Mouse (Mus musculus): Measurements from ENCODE around the gene Ctsk.
A peak's percentile ranks its signal among the peaks of the same experiment; 100 is the strongest.

Ctsk gene

GRCm38 (mm10) chr3:95499024-95499423 is at the start of gene Ctsk:
Gene Ctsk, plus strand, starts transcription at chr3:95499256.
- DNase-seq (ENCODE audit: low spot score in 2 of 2) = no peak

GRCm38 (mm10) chr3:95450408-95450807 is 48.6 kb upstream of the Ctsk start:
- peak in 1 of 2 experiments; percentile 28 for DNase-seq (ENCODE audit: low spot score in 2 of 2)

GRCm38 (mm10) chr3:95450915-95451314 is 48.1 kb upstream of the Ctsk start:
- no peak for DNase-seq (ENCODE audit: low spot score in 2 of 2)

- DNase-seq (ENCODE audit: low spot score in 2 of 2) = no peak
Measured at GRCm38 (mm10) chr3:95456367-95456766, 42.7 kb upstream of the Ctsk start.

GRCm38 (mm10) chr3:95457758-95458157 is 41.3 kb upstream of the Ctsk start:
- no peak for DNase-seq (ENCODE audit: low spot score in 2 of 2)

GRCm38 (mm10) chr3:95459381-95459780 is 39.7 kb upstream of the Ctsk start:
- DNase-seq (ENCODE audit: low spot score in 2 of 2) = no peak

GRCm38 (mm10) chr3:95463852-95464251 is 35.2 kb upstream of the Ctsk start:
- no peak for DNase-seq (ENCODE audit: low spot score in 2 of 2)

GRCm38 (mm10) chr3:95478966-95479365 is 20.1 kb upstream of the Ctsk start:
- DNase-seq (ENCODE audit: low spot score in 2 of 2) = no peak

GRCm38 (mm10) chr3:95486421-95486820 is 12.6 kb upstream of the Ctsk start:
- no peak for DNase-seq (ENCODE audit: low spot score in 2 of 2)

- DNase-seq (ENCODE audit: low spot score in 2 of 2) = no peak
Measured at GRCm38 (mm10) chr3:95488679-95489078, 10.4 kb upstream of the Ctsk start.

GRCm38 (mm10) chr3:95490238-95490637 is 8.8 kb upstream of the Ctsk start:
- no peak for DNase-seq (ENCODE audit: low spot score in 2 of 2)

- DNase-seq (ENCODE audit: low spot score in 2 of 2) = peak; percentile 23 to 33
Measured at GRCm38 (mm10) chr3:95494342-95494741, 4.7 kb upstream of the Ctsk start.

GRCm38 (mm10) chr3:95498229-95498628 is 827 bp upstream of the Ctsk start:
- DNase-seq (ENCODE audit: low spot score in 2 of 2) = no peak

GRCm38 (mm10) chr3:95499496-95500140 is 562 bp downstream of the Ctsk start:
- no peak for DNase-seq (ENCODE audit: low spot score in 2 of 2)

- DNase-seq (ENCODE audit: low spot score in 2 of 2) = no peak
Measured at GRCm38 (mm10) chr3:95502312-95502711, 3.3 kb downstream of the Ctsk start.

- no peak for DNase-seq (ENCODE audit: low spot score in 2 of 2)
Measured at GRCm38 (mm10) chr3:95509348-95509747, 10.3 kb downstream of the Ctsk start.

GRCm38 (mm10) chr3:95511611-95512180 is 12.6 kb downstream of the Ctsk start:
- DNase-seq (ENCODE audit: low spot score in 2 of 2) = no peak

- no peak for DNase-seq (ENCODE audit: low spot score in 2 of 2)
Measured at GRCm38 (mm10) chr3:95516614-95517041, 17.6 kb downstream of the Ctsk start.

- peak; percentile 23 to 51 for DNase-seq (ENCODE audit: low spot score in 2 of 2)
Measured at GRCm38 (mm10) chr3:95517493-95517898, 18.4 kb downstream of the Ctsk start.

GRCm38 (mm10) chr3:95518891-95519290 is 19.8 kb downstream of the Ctsk start:
- DNase-seq (ENCODE audit: low spot score in 2 of 2) = no peak

GRCm38 (mm10) chr3:95519315-95519714 is 20.3 kb downstream of the Ctsk start:
- no peak for DNase-seq (ENCODE audit: low spot score in 2 of 2)

GRCm38 (mm10) chr3:95520100-95520499 is 21.0 kb downstream of the Ctsk start:
- DNase-seq (ENCODE audit: low spot score in 2 of 2) = no peak

GRCm38 (mm10) chr3:95521168-95521567 is 22.1 kb downstream of the Ctsk start:
- no peak for DNase-seq (ENCODE audit: low spot score in 2 of 2)

GRCm38 (mm10) chr3:95523662-95524061 is 24.6 kb downstream of the Ctsk start:
- DNase-seq (ENCODE audit: low spot score in 2 of 2) = no peak
